Mouse (Mus musculus) left cerebral cortex, postnatal 25 days (tissue): ENCODE data around the gene Gipc1. TPM values are rescaled to one million over a fixed set of nuclear protein-coding genes. Genes with fewer than 3 reads are reported as not detected.

Experiments used
- DNase-seq, 2 experiments: peaks; one replicate each; pipeline ENCODE4 v3.0.0; 2022; ENCODE audit warnings: low spot score in 2 of 2, mixed read lengths in 1 of 2
- intact Hi-C: fragments of 180-260 bp; cut with DNase I; formaldehyde crosslinking; loops from one replicate; pipeline ENCODE4 v1.15.1; 2025
- total RNA-seq, 2 experiments: library from RNA; stranded (reverse); gene quantifications; 2 replicates each; pipeline ENCODE4 v1.2.3; 2021

Gipc1 gene
- total RNA-seq, 2 experiments from 2014 or later, result 99.3 to 108 TPM

DNA sequence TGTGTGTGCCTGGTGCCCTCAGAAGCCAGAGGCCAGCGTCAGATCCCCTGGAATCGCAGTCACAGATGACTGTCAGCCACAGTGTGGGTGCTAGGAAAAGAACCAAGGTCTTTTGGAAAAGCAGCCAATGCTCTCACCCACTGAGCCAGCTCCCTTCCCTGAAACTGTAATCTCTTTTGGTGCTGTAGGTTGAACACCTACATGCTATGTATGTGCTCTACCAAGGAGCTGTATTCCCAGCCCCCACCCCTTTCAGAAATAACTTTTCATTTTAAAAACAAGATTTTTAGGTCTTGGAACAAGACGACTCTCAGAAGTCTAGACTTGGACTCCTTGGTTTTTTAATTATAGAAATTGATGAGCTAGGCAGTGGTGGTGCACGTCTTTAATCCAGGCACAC, 50.9 kb downstream of the Gipc1 start:
- peak in 1 of 2 experiments; percentile 84 for DNase-seq

DNA sequence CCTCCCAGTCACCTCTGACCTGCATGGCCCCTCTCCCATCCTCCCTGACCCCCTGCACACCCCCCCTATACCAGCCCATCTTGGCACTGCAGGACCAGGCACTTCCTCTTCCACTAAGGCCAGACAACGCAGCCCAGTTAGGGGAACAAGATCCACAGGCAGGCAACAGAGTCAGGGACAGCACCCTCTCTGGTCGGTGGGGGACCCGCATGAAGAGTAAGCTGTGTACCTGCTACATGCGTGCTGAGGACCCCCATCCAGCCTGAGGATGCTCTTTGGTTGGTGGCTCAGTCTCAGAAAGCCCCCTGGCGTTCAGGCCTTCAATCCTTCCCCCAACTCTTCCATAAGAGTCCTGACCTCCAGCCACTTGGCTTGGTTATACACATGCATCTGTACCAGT, 53.9 kb downstream of the Gipc1 start:
- intact Hi-C loops, result no loop called here
- no peak for DNase-seq

More for the DNA sequence above, 50.9 kb downstream of the Gipc1 start:
- intact Hi-C loops, result no loop called here

DNA sequence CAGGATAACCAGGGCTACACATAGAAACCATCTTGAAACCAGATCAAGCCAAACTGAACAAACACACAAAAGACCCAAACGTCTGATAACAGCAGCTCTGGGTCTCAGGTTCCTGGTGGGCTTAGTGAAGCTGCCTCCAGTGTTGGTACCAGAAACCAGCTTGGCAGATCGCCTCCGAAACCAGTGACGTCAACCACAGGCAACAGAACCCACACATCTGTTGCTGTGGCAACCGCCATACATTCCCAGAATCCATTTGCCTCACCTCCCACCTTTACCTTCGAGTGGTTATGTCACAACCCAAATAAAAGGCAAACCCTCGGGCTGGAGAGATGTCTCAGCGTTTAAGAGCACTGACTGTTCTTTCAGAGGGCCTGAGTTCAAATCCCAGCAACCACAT, 55.1 kb downstream of the Gipc1 start:
- peak; percentile 54 to 82 for DNase-seq
- intact Hi-C loops, result no loop called here

Other genes starting within 250 kb of the Gipc1 start
- 100 to 1,000 TPM; 212 to 232 TPM for gene Scoc, start 194.3 kb upstream of the Gipc1 start, total RNA-seq
- gene Olfr370, start 116.9 kb upstream of the Gipc1 start, total RNA-seq, result not detected
- gene Ndufb7, start 86.0 kb upstream of the Gipc1 start, total RNA-seq, result 100 to 1,000 TPM; 140 to 145 TPM
- gene Tecr, start 44.7 kb upstream of the Gipc1 start, total RNA-seq, result 100 to 1,000 TPM; 549 to 574 TPM
- gene Dnajb1, start 44.5 kb upstream of the Gipc1 start, total RNA-seq, result 10 to 100 TPM; 56.0 to 59.1 TPM
- gene Ptger1, start 14.0 kb downstream of the Gipc1 start, total RNA-seq, result 1 to 10 TPM; 1.2 to 1.5 TPM
- gene Pkn1, start 46.5 kb downstream of the Gipc1 start, total RNA-seq, result 10 to 100 TPM; 53.2 to 72.7 TPM
- 10 to 100 TPM; 17.4 to 18.2 TPM for gene Ddx39, start 62.5 kb downstream of the Gipc1 start, total RNA-seq
- gene Adgre5, start 88.6 kb downstream of the Gipc1 start, total RNA-seq, result 1 to 10 TPM; 9.0 to 9.6 TPM
- 100 to 1,000 TPM; 415 to 434 TPM for gene Adgrl1, start 247.4 kb downstream of the Gipc1 start, total RNA-seq